Mouse (Mus musculus) CD4-positive, CD25-positive, alpha-beta regulatory T cell, adult 4 months (primary cell): ENCODE results near the gene Blnk. TPM values are rescaled to one million over a fixed set of nuclear protein-coding genes. Genes with fewer than 3 reads are reported as not detected.

Experiments
- ATAC-seq: one replicate; pipeline ENCODE4 v1.8.0; 2017
- polyA plus RNA-seq, 2 experiments: library from polyadenylated mRNA; unstranded; fragments of 100-300 nt; shearing (Covaris generic); gene quantifications; one replicate each; pipeline ENCODE4 v1.2.1; 2017

Blnk gene
- polyA plus RNA-seq, 2 experiments from 2014 or later = 3.3 TPM; not detected in 1

GRCm38 (mm10) chr19:40964367-40964891 lies 29.9 kb downstream of the Blnk start:
- ATAC-seq = no peak

- ATAC-seq = no peak
Measured at GRCm38 (mm10) chr19:40962988-40963387, 31.3 kb downstream of the Blnk start.

GRCm38 (mm10) chr19:40958981-40959380 lies 35.4 kb downstream of the Blnk start:
- no peak for ATAC-seq

GRCm38 (mm10) chr19:40946937-40947577 lies 47.3 kb downstream of the Blnk start:
- ATAC-seq = no peak

- no peak for ATAC-seq
Measured at GRCm38 (mm10) chr19:40943552-40943951, 50.8 kb downstream of the Blnk start.

- no peak for ATAC-seq
Measured at GRCm38 (mm10) chr19:40936038-40936437, 58.3 kb downstream of the Blnk start.

- no peak for ATAC-seq
Measured at GRCm38 (mm10) chr19:40935376-40935775, 59.0 kb downstream of the Blnk start.

- no peak for ATAC-seq
Measured at GRCm38 (mm10) chr19:40931581-40932369, 62.6 kb downstream of the Blnk start.

GRCm38 (mm10) chr19:40895393-40895703 lies 99.0 kb downstream of the Blnk start:
- peak; percentile 5 for ATAC-seq

- ATAC-seq = peak; percentile 83
Measured at GRCm38 (mm10) chr19:40894519-40895392, 99.6 kb downstream of the Blnk start, which contains the start of gene Zfp518a. TSS of gene Zfp518a (plus strand) at chr19:40894705.

- peak; percentile 58 for ATAC-seq
Measured at GRCm38 (mm10) chr19:40894071-40894506, 100.2 kb downstream of the Blnk start.

GRCm38 (mm10) chr19:40888887-40889286 lies 105.4 kb downstream of the Blnk start:
- ATAC-seq = no peak

GRCm38 (mm10) chr19:40881700-40882099 lies 112.6 kb downstream of the Blnk start:
- ATAC-seq = no peak

Other genes with a start within 250 kb of the Blnk start
- under 1 TPM; 0.47 to 0.93 TPM for gene Cc2d2b, start 245.8 kb downstream of the Blnk start, polyA plus RNA-seq
- gene Ccnj, start 163.3 kb downstream of the Blnk start, polyA plus RNA-seq = 1 to 10 TPM; 4.1 to 5.5 TPM
- gene Zfp518a, start 99.8 kb downstream of the Blnk start, polyA plus RNA-seq = 10 to 100 TPM; 13.0 to 15.9 TPM
- under 1 TPM; 0.54 to 0.66 TPM for gene Dntt, start 34.7 kb upstream of the Blnk start, polyA plus RNA-seq
- gene Opalin, start 82.6 kb upstream of the Blnk start, polyA plus RNA-seq = not detected
- gene Tll2, start 212.3 kb upstream of the Blnk start, polyA plus RNA-seq = not detected